Mouse (Mus musculus) stomach, postnatal 0 days (tissue): ENCODE results near the gene Magt1.

Experiments
- CTCF ChIP-seq: IDR thresholded peaks from 2 replicates; pipeline ENCODE4 v1.5.1; 2016; ENCODE audit warnings: antibody characterized with exemption, low read depth, mild to moderate bottlenecking, moderate library complexity
- EP300 ChIP-seq: optimal IDR thresholded peaks from 2 replicates; pipeline ENCODE3; 2016; ENCODE audit warnings: antibody characterized with exemption

DNA sequence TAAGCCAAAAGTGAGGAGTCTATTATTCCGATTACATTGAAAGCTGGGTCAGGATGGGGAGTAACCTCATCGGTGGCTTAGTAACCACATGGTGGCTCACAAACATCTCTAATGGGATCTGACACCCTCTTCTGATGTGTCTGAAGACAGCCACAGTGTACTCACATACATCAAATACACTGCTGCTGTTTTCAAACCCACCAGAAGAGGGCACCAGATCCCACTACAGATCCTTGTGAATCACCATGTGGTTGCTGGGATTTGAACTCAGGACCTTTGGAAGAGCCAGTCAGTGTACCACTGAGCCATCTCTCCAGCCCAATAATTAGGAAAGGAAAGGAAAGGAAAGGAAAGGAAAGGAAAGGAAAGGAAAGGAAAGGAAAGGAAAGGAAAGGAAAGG lies 90.3 kb downstream of the Magt1 start:
- TF ChIP-seq CTCF (peak; percentile 61), EP300 (no peak)
